Mouse (Mus musculus): ENCODE measurements at regions not wholly inside any gene's neighbourhood (a gene's known extent, or its start where the extent isn't known, plus 50 kb on each side); places are given as distances from the start of the nearest gene placed in this dataset.

DNA sequence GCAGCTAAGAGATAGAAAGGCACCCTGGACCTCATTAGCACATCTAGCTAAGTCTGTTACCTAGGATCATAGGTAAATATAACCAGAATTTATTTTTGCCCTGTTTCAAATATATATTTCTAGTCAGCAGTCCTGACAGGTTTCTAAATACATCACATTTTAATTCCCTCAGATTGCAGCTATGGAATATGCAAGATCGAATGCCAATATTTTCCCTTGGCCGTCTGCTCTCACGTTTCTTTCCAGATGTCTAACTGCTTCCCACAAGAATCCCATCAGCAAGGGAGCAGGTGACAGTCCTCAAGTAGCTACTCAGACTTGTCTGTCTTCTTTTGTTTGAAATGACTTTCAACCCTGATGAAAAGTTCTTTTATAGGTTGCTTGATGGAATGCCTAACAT, 297.2 kb upstream of the Cdh12 start:
- TF ChIP-seq CTCF (IDR thresholded peaks at IDR 0.05; ENCODE audit: low read depth, low read length) (no peak), POLR2A (IDR thresholded peaks at IDR 0.05; ENCODE audit: insufficient read depth, low read length) (no peak), EP300 (IDR thresholded peaks at IDR 0.05; ENCODE audit: insufficient read depth, low read depth, low read length) (no peak)

All from ES-Bruce4 (cell line).